Mouse (Mus musculus): ENCODE measurements around the gene Amy2a4. TPM values are rescaled to one million over a fixed set of nuclear protein-coding genes. Genes with fewer than 3 reads are reported as not detected.

Amy2a4 gene
- polyA plus RNA-seq (2014; fragmentation: Illumina TruSeq; extraction: RNeasy Lipid Tissue Mini Kit (QIAGEN cat#74804)) = 0.88 TPM

GRCm38 (mm10) chr3:113291349-113291748 is at the start of gene Amy2a4:
Amy2a4 (minus strand) TSS chr3:113291449.

DNA sequence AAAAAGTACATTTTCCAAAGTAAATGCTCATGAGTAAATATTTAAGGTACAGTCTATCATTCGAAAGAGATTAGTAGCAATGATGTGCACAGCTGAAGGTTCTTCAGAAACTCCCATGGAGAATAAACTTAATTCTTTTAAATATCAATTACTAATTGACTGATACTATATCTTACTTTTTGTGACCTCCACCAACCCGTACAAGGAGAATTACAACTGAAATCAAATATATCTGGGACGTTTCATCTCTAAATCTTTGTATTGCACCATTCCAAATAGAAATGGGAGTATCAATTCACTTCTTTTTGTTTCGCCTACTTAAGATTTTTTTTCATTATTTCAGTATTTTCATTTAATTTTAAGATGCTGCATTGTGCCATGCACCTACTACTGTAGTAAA is 32.7 kb upstream of the Amy2a4 start, which contains the start of gene Amy2a3:
TSS of gene Amy2a3 (minus strand) at position 101 of the 400 bp plus-strand sequence.

GRCm38 (mm10) chr3:113258737-113259136 is 32.5 kb downstream of the Amy2a4 start, which contains the start of gene Amy2a5:
Amy2a5 (minus strand) TSS chr3:113258837.

Other genes starting within 250 kb of the Amy2a4 start
- not detected for gene Amy2a5, start 32.6 kb downstream of the Amy2a4 start, polyA plus RNA-seq (2014; fragmentation: Illumina TruSeq; extraction: RNeasy Lipid Tissue Mini Kit (QIAGEN cat#74804))
- 0.88 TPM for gene Amy2a3, start 32.6 kb upstream of the Amy2a4 start, polyA plus RNA-seq (2014; fragmentation: Illumina TruSeq; extraction: RNeasy Lipid Tissue Mini Kit (QIAGEN cat#74804))
- 0.88 TPM for gene Amy2a2, start 65.2 kb upstream of the Amy2a4 start, polyA plus RNA-seq (2014; fragmentation: Illumina TruSeq; extraction: RNeasy Lipid Tissue Mini Kit (QIAGEN cat#74804))
- not detected for gene Amy2a1, start 241.0 kb upstream of the Amy2a4 start, polyA plus RNA-seq (2014; fragmentation: Illumina TruSeq; extraction: RNeasy Lipid Tissue Mini Kit (QIAGEN cat#74804))